Mouse (Mus musculus) hindbrain, embryonic 13.5 days (tissue): Measurements from ENCODE around the gene C1rl. TPM values are rescaled to one million over a fixed set of nuclear protein-coding genes. Genes with fewer than 3 reads are reported as not detected.
"Not testable (repeated sequence)": the region's sequence is repeated elsewhere in the genome, so short reads cannot be mapped to it uniquely, and the experiment has no call there.

Experiments used
- ATAC-seq: fragments of 200-750 bp; cut with Nextera tagmentation; 2 replicates; pipeline ENCODE4 v1.8.0; 2017; ENCODE audit warnings: moderate TSS enrichment; ENCODE audit not compliant: low FRiP score
- H3K27ac ChIP-seq: fragments of 300-500 bp; sonication (generic); 2 replicates; pipeline ENCODE4 v1.5.1; 2015; ENCODE audit warnings: inconsistent platforms, mild to moderate bottlenecking, moderate library complexity
- H3K27me3 ChIP-seq: fragments of 300-500 bp; sonication (generic); 2 replicates; pipeline ENCODE4 v1.6.1; 2015; ENCODE audit warnings: mild to moderate bottlenecking, inconsistent platforms
- H3K36me3 ChIP-seq: fragments of 300-500 bp; sonication (generic); 2 replicates; pipeline ENCODE4 v1.6.1; 2015; ENCODE audit warnings: mild to moderate bottlenecking, inconsistent platforms
- H3K4me1 ChIP-seq: fragments of 300-500 bp; sonication (generic); replicated peaks from 2 replicates; pipeline ENCODE4 v1.6.1; 2015; ENCODE audit warnings: inconsistent platforms
- H3K4me2 ChIP-seq: fragments of 300-500 bp; sonication (generic); 2 replicates; pipeline ENCODE4 v1.6.1; 2015; ENCODE audit warnings: inconsistent platforms, mild to moderate bottlenecking, moderate library complexity
- H3K4me3 ChIP-seq: fragments of 300-500 bp; sonication (generic); 2 replicates; pipeline ENCODE4 v1.5.1; 2015; ENCODE audit warnings: mild to moderate bottlenecking, inconsistent platforms
- H3K9ac ChIP-seq: fragments of 300-500 bp; sonication (generic); 2 replicates; pipeline ENCODE4 v1.6.1; 2015; ENCODE audit warnings: mild to moderate bottlenecking, inconsistent platforms
- H3K9me3 ChIP-seq: fragments of 300-500 bp; sonication (generic); 2 replicates; pipeline ENCODE4 v1.6.1; 2016; ENCODE audit warnings: inconsistent platforms
- WGBS: fragments of 180-500 bp; shearing (Covaris S2); methylation state at CpG from one replicate; pipeline ENCODE4 v1.1.7; 2015; 5-methylcytosine and 5-hydroxymethylcytosine counted together
- polyA plus RNA-seq: library from polyadenylated mRNA; unstranded; fragments of >200 nt; fragmentation: Nextera tagmentation; extraction: Ambion mirVana; gene quantifications from 2 replicates; pipeline ENCODE4 v1.2.1, GENCODE M21; 2015

The C1rl gene
- polyA plus RNA-seq, 1 experiment from 2014 or later, result 0.32 TPM

GRCm38 (mm10) chr6:124488952-124489351, 4.0 kb upstream of the C1rl start:
- Histone ChIP-seq H3K4me2 (no peak overlapping the region), H3K9ac (no peak overlapping the region), H3K9me3 (no peaks in the 10 kb centered on the region), H3K4me1 (no peaks in the 10 kb centered on the region), H3K27me3 (no peaks in the 10 kb centered on the region), H3K27ac (no peak overlapping the region), H3K36me3 (no peaks in the 10 kb centered on the region), H3K4me3 (no peak overlapping the region)
- WGBS, result 80% methylated on average over 4 of the region's 4 CpGs
- no peak for ATAC-seq

DNA sequence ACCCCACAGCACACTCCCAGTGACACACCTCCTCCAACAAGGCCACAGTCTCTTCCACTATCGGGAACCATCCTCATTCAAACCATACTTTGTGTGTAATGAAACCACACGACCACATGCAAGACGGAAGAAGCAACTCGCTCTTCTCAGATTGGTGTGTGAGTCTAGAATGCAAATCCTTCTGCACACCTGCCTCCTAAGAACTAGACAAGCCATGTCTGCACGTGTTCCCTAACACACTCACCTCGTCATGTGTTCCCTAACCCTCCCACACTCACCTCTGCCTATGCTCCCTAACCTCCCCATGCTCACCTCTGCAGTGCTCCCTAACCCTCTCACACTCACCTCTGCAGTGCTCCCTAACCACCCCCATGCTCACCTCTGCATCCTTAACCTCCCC, 1.5 kb upstream of the C1rl start:
- H3K36me3 ChIP-seq, result no peaks in the 10 kb centered on the region
- H3K9ac ChIP-seq, result no peak overlapping the region
- H3K9me3 ChIP-seq, result no peaks in the 10 kb centered on the region
- H3K27ac ChIP-seq, result no peak overlapping the region
- WGBS, result 80% methylated on average over 6 of the region's 6 CpGs
- H3K4me1 ChIP-seq, result no peaks in the 10 kb centered on the region
- H3K4me2 ChIP-seq, result no peak overlapping the region
- H3K4me3 ChIP-seq, result no peak overlapping the region
- no peak for ATAC-seq
- H3K27me3 ChIP-seq, result no peaks in the 10 kb centered on the region

DNA sequence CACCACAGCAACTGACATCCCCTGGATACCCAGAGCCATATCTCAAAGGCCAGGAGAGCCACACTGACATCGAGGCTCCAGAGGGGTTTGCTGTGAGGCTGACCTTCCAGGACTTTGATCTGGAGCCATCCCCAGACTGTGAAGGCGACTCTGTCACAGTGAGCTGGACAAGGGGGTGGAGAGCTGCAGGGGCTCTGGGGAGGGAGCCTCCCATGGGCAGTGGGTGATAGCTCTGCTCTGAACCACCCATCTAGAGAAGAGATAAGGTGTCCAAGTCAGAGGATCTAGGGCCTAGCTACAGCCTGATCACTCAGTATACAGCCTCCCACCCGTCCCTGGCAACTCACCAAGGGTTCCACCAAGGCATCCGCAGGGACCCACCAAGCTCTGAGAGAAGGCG, 973 bp downstream of the C1rl start:
- WGBS, result 82% methylated on average over 5 of the region's 5 CpGs
- Histone ChIP-seq H3K27me3 (no peaks in the 10 kb centered on the region), H3K36me3 (no peaks in the 10 kb centered on the region), H3K4me2 (no peak overlapping the region), H3K27ac (no peak overlapping the region), H3K9ac (no peak overlapping the region), H3K4me1 (no peaks in the 10 kb centered on the region), H3K9me3 (no peaks in the 10 kb centered on the region), H3K4me3 (no peak overlapping the region)
- no peak for ATAC-seq

DNA sequence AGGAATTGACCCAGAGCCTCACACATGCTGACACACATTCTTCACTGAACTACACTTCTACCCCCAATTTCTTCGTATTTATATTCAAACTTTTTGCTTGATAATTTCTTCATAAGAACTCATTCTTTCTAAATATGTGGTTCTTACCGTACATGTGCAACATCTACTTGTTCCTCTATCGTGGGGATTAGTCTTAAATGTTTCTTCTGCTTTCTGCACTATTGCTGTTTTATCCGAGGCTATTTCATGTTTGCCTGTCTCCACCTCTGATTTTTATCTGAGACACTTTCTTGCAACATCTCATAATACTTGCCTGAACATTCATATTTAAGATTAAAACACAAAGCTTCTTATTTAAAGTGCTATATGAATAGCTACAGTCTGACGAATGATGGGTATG, 3.1 kb downstream of the C1rl start:
- Histone ChIP-seq H3K4me1 (no peaks in the 10 kb centered on the region), H3K36me3 (no peaks in the 10 kb centered on the region), H3K4me3 (no peak overlapping the region), H3K9me3 (no peaks in the 10 kb centered on the region), H3K27me3 (no peaks in the 10 kb centered on the region), H3K4me2 (no peak overlapping the region), H3K9ac (no peak overlapping the region), H3K27ac (no peak overlapping the region)
- ATAC-seq, result no peak
- WGBS, result 95% methylated on average over 5 of the region's 5 CpGs

DNA sequence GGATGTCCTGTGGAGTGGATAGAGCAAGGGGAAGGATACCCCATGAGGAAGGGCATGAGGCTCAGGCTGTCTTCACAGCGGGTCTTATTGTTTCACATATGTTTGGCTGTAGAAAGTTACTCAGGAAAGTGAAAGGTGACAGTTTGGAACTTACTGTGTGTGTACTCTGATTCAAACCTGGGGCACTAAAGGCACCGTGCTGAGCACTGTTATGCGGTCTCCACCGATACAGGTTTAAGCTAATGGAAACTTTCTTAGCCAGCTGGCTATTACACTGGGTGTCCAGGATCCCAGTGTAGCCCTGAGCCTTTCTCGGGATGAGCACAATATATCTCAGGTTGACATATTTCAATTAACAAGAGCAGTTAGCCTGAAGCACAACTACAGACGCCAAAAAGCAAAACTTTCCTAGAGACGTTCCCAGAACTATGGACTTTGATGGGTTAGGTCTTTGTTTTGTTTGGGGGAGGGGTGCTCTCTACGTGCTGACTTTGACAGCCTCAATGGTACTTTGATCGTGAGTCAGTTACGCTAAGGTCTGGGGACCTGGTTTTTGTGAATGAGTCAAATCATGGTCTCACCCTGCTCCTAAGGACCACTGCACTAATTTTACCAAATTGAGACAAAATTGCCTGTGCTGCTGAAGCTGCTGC, 7.1 kb downstream of the C1rl start:
- H3K9ac ChIP-seq, result no peak overlapping the region
- no peak overlapping the region for H3K4me2 ChIP-seq
- H3K27ac ChIP-seq, result no peak overlapping the region

GRCm38 (mm10) chr6:124501473-124501872, 8.6 kb downstream of the C1rl start:
- no peak overlapping the region for H3K9ac ChIP-seq
- H3K9me3 ChIP-seq, result no peaks in the 10 kb centered on the region
- 84% methylated on average over 4 of the region's 4 CpGs for whole genome bisulfite sequencing
- H3K4me2 ChIP-seq, result no peak overlapping the region
- H3K4me3 ChIP-seq, result no peak overlapping the region
- H3K36me3 ChIP-seq, result no peaks in the 10 kb centered on the region
- H3K27ac ChIP-seq, result no peak overlapping the region
- no peak for ATAC-seq
- no peaks in the 10 kb centered on the region for H3K27me3 ChIP-seq
- no peaks in the 10 kb centered on the region for H3K4me1 ChIP-seq

More for the DNA sequence above, 7.1 kb downstream of the C1rl start:
- 45% methylated on average over 10 of the region's 10 CpGs for WGBS
- Histone ChIP-seq H3K27me3 (no peaks in the 10 kb centered on the region), H3K4me3 (no peak overlapping the region), H3K9me3 (no peaks in the 10 kb centered on the region), H3K4me1 (no peaks in the 10 kb centered on the region), H3K36me3 (no peaks in the 10 kb centered on the region)
- no peak for ATAC-seq

DNA sequence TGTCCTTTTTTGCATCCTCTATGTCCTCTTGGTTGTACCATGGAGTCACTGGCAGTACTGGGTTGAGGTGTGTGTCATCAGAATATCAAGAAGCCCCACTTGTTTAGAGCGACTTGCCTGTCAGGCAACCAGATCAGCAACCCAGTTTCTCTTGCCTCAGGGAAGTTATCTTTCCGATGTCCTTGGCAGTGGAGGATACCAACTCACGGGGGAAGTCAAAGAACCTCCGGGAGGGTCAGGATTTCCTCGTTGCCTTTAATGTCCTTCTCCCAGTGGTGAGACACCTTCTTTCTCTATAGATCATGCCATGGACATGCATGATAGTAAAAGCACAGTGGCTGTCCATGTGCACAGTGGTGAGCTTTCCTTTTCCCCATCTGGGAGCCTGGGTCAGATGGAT, 9.1 kb downstream of the C1rl start:
- Histone ChIP-seq H3K36me3 (no peaks in the 10 kb centered on the region), H3K4me1 (no peaks in the 10 kb centered on the region), H3K27me3 (no peaks in the 10 kb centered on the region), H3K9ac (no peak overlapping the region), H3K27ac (no peak overlapping the region), H3K4me3 (no peak overlapping the region), H3K9me3 (no peaks in the 10 kb centered on the region), H3K4me2 (no peak overlapping the region)
- 93% methylated on average over 5 of the region's 5 CpGs for WGBS
- ATAC-seq, result no peak

GRCm38 (mm10) chr6:124505028-124505427, 12.1 kb downstream of the C1rl start:
- Histone ChIP-seq H3K27ac (no peak overlapping the region), H3K9ac (no peak overlapping the region), H3K27me3 (no peaks in the 10 kb centered on the region), H3K4me2 (no peak overlapping the region), H3K4me1 (no peaks in the 10 kb centered on the region), H3K9me3 (no peaks in the 10 kb centered on the region), H3K4me3 (no peak overlapping the region), H3K36me3 (no peaks in the 10 kb centered on the region)
- no peak for ATAC-seq
- 88% methylated on average over 4 of the region's 4 CpGs for WGBS

- Histone ChIP-seq H3K9me3 (no peaks in the 10 kb centered on the region), H3K27ac (no peak overlapping the region), H3K36me3 (no peaks in the 10 kb centered on the region), H3K27me3 (no peaks in the 10 kb centered on the region), H3K9ac (no peak overlapping the region), H3K4me1 (no peaks in the 10 kb centered on the region), H3K4me2 (no peak overlapping the region), H3K4me3 (no peak overlapping the region)
- ATAC-seq, result no peak
- WGBS, result 80% methylated on average over 6 of the region's 6 CpGs
Observed at GRCm38 (mm10) chr6:124506991-124507390, 14.1 kb downstream of the C1rl start.

DNA sequence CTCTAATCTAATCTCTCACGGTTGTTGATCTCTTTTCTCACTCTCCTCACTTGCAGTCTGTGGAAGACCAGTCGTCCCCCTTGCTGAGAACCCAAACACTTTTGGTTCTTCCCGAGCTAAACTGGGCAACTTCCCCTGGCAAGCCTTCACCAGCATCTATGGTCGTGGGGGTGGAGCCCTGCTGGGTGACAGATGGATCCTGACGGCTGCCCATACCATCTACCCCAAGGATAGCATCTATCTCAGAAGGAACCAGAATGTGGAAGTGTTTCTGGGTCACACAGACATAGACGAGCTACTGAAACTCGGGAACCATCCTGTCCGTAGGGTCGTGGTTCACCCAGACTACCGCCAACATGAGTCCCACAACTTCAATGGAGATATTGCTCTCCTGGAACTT, 15.4 kb downstream of the C1rl start:
- no peak overlapping the region for H3K27ac ChIP-seq
- no peaks in the 10 kb centered on the region for H3K9me3 ChIP-seq
- no peak overlapping the region for H3K4me2 ChIP-seq
- H3K9ac ChIP-seq, result no peak overlapping the region
- WGBS, result 77% methylated on average over 10 of the region's 10 CpGs
- no peaks in the 10 kb centered on the region for H3K27me3 ChIP-seq
- no peaks in the 10 kb centered on the region for H3K4me1 ChIP-seq
- H3K4me3 ChIP-seq, result no peak overlapping the region
- ATAC-seq, result no peak
- H3K36me3 ChIP-seq, result no peaks in the 10 kb centered on the region

GRCm38 (mm10) chr6:124509192-124509591, 16.3 kb downstream of the C1rl start:
- not testable (repeated sequence) for H3K9ac ChIP-seq, H3K9me3 ChIP-seq, H3K36me3 ChIP-seq, ATAC-seq, H3K4me1 ChIP-seq, H3K4me2 ChIP-seq, H3K27ac ChIP-seq, H3K27me3 ChIP-seq, H3K4me3 ChIP-seq
- 93% methylated on average over 5 of the region's 5 CpGs for WGBS

DNA sequence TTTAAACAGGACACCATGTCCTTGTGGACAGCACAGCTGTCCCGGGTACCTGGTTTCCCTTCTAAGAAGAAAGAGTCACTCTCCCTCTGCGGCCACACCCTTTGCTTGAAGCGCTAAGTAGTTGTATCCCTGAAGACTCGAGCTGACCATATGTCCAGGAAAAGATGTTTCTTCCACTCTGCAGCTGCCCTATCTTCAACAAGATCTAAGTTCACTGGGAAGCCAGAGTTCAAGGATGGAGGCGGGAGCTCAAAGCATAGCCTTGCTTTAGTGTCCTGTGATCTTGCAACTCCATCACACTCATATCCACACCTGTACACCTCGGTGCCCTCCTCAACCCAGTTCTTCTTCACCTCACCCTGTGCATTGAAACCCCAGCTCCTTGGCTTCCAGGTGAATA, 19.0 kb downstream of the C1rl start:
- no peak overlapping the region for H3K9ac ChIP-seq
- no peak for ATAC-seq
- WGBS, result 71% methylated on average over 6 of the region's 6 CpGs

DNA sequence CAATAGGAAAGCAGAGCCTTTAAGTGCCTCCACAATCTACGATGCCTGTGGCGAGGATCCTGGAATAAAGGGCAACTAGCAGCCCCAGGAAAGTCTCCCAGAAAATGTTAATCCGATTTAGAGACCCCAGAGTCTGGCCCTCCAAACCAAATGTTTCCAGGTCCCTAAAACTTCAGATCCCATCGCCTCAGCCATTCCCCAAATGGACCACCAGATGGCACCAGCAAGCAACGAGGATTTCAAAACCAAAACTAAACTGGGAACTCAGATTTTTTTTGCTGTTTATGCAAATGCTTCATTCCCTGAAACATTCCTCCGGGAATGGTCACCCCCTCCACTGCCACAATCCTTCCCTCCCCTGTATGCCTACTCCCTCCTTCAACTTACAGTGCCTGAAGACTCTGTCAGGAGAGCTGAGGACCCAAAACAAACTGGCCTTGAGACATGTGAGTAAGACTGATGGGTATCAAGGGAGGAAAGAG, 19.5 kb downstream of the C1rl start, which contains the start of gene C1ra:
Gene C1ra (plus strand): TSS at position 51 of the 482 bp plus-strand sequence.
- no peaks in the 10 kb centered on the region for H3K9me3 ChIP-seq
- no peaks in the 10 kb centered on the region for H3K4me1 ChIP-seq
- H3K27ac ChIP-seq, result no peak within 1 kb of the TSS
- peak within 1 kb of the TSS; percentile 34 for H3K4me2 ChIP-seq
- no peak within 1 kb of the TSS for H3K9ac ChIP-seq
- no peaks in the 10 kb centered on the region for H3K36me3 ChIP-seq
- no peak within 1 kb of the TSS for H3K4me3 ChIP-seq
- no peak for ATAC-seq
- WGBS, result 11% methylated on average over 6 of the region's 6 CpGs
- H3K27me3 ChIP-seq, result no peaks in the 10 kb centered on the region

More for the DNA sequence above, 19.0 kb downstream of the C1rl start:
- no peak overlapping the region for H3K4me3 ChIP-seq
- no peak overlapping the region for H3K27ac ChIP-seq
- no peaks in the 10 kb centered on the region for H3K27me3 ChIP-seq
- H3K4me2 ChIP-seq, result no peak overlapping the region
- no peaks in the 10 kb centered on the region for H3K9me3 ChIP-seq
- H3K4me1 ChIP-seq, result no peaks in the 10 kb centered on the region
- no peaks in the 10 kb centered on the region for H3K36me3 ChIP-seq
